Mouse (Mus musculus): Measurements from ENCODE around the gene Lonp1. TPM values are rescaled to one million over a fixed set of nuclear protein-coding genes. Genes with fewer than 3 reads are reported as not detected.
"Not testable (repeated sequence)": the region's sequence is repeated elsewhere in the genome, so short reads cannot be mapped to it uniquely, and the experiment has no call there.

Gene Lonp1
- polyA plus RNA-seq, 1 experiment from 2014 or later = 52.1 TPM

GRCm38 (mm10) chr17:56654771-56655170, 28.1 kb upstream of the Lonp1 start:
- no peak overlapping the region for H3K4me3 ChIP-seq
- no peaks in the 10 kb centered on the region for H3K9me3 ChIP-seq
- no peak overlapping the region for H3K9ac ChIP-seq (replicated peaks)
- no peak overlapping the region for H3K27ac ChIP-seq (replicated peaks)
- no peak overlapping the region for H3K4me2 ChIP-seq (replicated peaks)
- H3K4me1 ChIP-seq = 0 out of 2 replicates have a peak, but pooled peaks cover 3% of the 10 kb centered on the region
- WGBS = 70% methylated on average over 2 of the region's 2 CpGs
- no peaks in the 10 kb centered on the region for H3K27me3 ChIP-seq
- no peak for ATAC-seq (ENCODE audit: low FRiP score, low read depth)
- H3K36me3 ChIP-seq = no peaks in the 10 kb centered on the region

GRCm38 (mm10) chr17:56651801-56652200, 25.1 kb upstream of the Lonp1 start:
- Histone ChIP-seq H3K4me2 (replicated peaks) (no peak overlapping the region), H3K27ac (replicated peaks) (no peak overlapping the region), H3K9ac (replicated peaks) (no peak overlapping the region), H3K27me3 (no peaks in the 10 kb centered on the region), H3K9me3 (no peaks in the 10 kb centered on the region), H3K36me3 (no peaks in the 10 kb centered on the region), H3K4me1 (0 out of 2 replicates have a peak, but pooled peaks cover 3% of the 10 kb centered on the region), H3K4me3 (no peak overlapping the region)
- WGBS = 39% methylated on average over 10 of the region's 10 CpGs
- no peak for ATAC-seq (ENCODE audit: low FRiP score, low read depth)

- Histone ChIP-seq H3K9me3 (no peaks in the 10 kb centered on the region), H3K27me3 (no peaks in the 10 kb centered on the region), H3K4me2 (replicated peaks) (no peak overlapping the region), H3K4me3 (no peak overlapping the region), H3K9ac (replicated peaks) (no peak overlapping the region), H3K36me3 (no peaks in the 10 kb centered on the region), H3K4me1 (no peaks in the 10 kb centered on the region), H3K27ac (replicated peaks) (no peak overlapping the region)
- 79% methylated on average over 9 of the region's 13 CpGs for WGBS
- ATAC-seq (ENCODE audit: low FRiP score, low read depth) = no peak
These were observed 20.9 kb upstream of the Lonp1 start for GRCm38 (mm10) chr17:56647546-56647945.

GRCm38 (mm10) chr17:56643237-56643636, 16.6 kb upstream of the Lonp1 start:
- H3K9me3 ChIP-seq = no peaks in the 10 kb centered on the region
- no peaks in the 10 kb centered on the region for H3K4me1 ChIP-seq
- H3K27me3 ChIP-seq = 0 out of 2 replicates have a peak, but pooled peaks cover 5% of the 10 kb centered on the region
- H3K9ac ChIP-seq (replicated peaks) = no peak overlapping the region
- H3K4me2 ChIP-seq (replicated peaks) = no peak overlapping the region
- no peak overlapping the region for H3K4me3 ChIP-seq
- no peak overlapping the region for H3K27ac ChIP-seq (replicated peaks)
- 88% methylated on average over 4 of the region's 4 CpGs for WGBS
- no peaks in the 10 kb centered on the region for H3K36me3 ChIP-seq
- ATAC-seq (ENCODE audit: low FRiP score, low read depth) = no peak

- Histone ChIP-seq H3K36me3 (no peaks in the 10 kb centered on the region), H3K9ac (replicated peaks) (no peak overlapping the region), H3K27ac (replicated peaks) (no peak overlapping the region), H3K9me3 (no peaks in the 10 kb centered on the region), H3K4me2 (replicated peaks) (no peak overlapping the region), H3K4me1 (no peaks in the 10 kb centered on the region), H3K27me3 (peaks cover 1% of the 10 kb centered on the region; the same call in 1 of the 2 replicates), H3K4me3 (no peak overlapping the region)
- WGBS = 83% methylated on average over 6 of the region's 6 CpGs
- no peak for ATAC-seq (ENCODE audit: low FRiP score, low read depth)
These were observed 7.3 kb upstream of the Lonp1 start for GRCm38 (mm10) chr17:56634023-56634422.

GRCm38 (mm10) chr17:56631807-56632206, 5.1 kb upstream of the Lonp1 start:
- Histone ChIP-seq H3K36me3 (no peaks in the 10 kb centered on the region), H3K27me3 (peaks cover 5% of the 10 kb centered on the region; the same call in 1 of the 2 replicates), H3K4me3 (no peak overlapping the region), H3K4me1 (peaks cover 10% of the 10 kb centered on the region), H3K9me3 (no peaks in the 10 kb centered on the region), H3K4me2 (replicated peaks) (no peak overlapping the region), H3K9ac (replicated peaks) (no peak overlapping the region), H3K27ac (replicated peaks) (no peak overlapping the region)
- WGBS = 57% methylated on average over 4 of the region's 4 CpGs
- ATAC-seq (ENCODE audit: low FRiP score, low read depth) = no peak

- 87% methylated on average over 27 of the region's 27 CpGs for WGBS
- not testable (repeated sequence) for H3K4me3 ChIP-seq; H3K27ac ChIP-seq (replicated peaks); H3K9ac ChIP-seq (replicated peaks); H3K36me3 ChIP-seq; H3K27me3 ChIP-seq; H3K9me3 ChIP-seq; H3K4me2 ChIP-seq (replicated peaks); ATAC-seq (ENCODE audit: low FRiP score, low read depth)
- H3K4me1 ChIP-seq = peaks cover 22% of the 10 kb centered on the region
These were observed 3.4 kb upstream of the Lonp1 start for GRCm38 (mm10) chr17:56629800-56630781.

GRCm38 (mm10) chr17:56627530-56628277, 1.0 kb upstream of the Lonp1 start, which contains the start of gene Catsperd:
Gene Catsperd (plus strand): TSS chr17:56628143.
- Histone ChIP-seq H3K4me1 (peaks cover 25% of the 10 kb centered on the region), H3K27me3 (peaks cover 5% of the 10 kb centered on the region; the same call in 1 of the 2 replicates), H3K4me3 (peak within 1 kb of the TSS; percentile 98), H3K36me3 (peaks cover 14% of the 10 kb centered on the region; the same call in 1 of the 2 replicates), H3K27ac (replicated peaks) (peak within 1 kb of the TSS; percentile 58), H3K9me3 (no peaks in the 10 kb centered on the region), H3K9ac (replicated peaks) (peak within 1 kb of the TSS; percentile 88; the same call in 1 of the 2 replicates), H3K4me2 (replicated peaks) (peak within 1 kb of the TSS; percentile 97)
- 9% methylated on average over 26 of the region's 26 CpGs for WGBS
- ATAC-seq (ENCODE audit: low FRiP score, low read depth) = peak; percentile 57

- Histone ChIP-seq H3K36me3 (peaks cover 27% of the 10 kb centered on the region), H3K9me3 (no peaks in the 10 kb centered on the region), H3K4me3 (peak overlapping the region; percentile 98), H3K27ac (replicated peaks) (no peak overlapping the region; the same call in 1 of the 2 replicates), H3K9ac (replicated peaks) (peak overlapping the region; percentile 88), H3K4me2 (replicated peaks) (peak overlapping the region; percentile 97), H3K27me3 (peaks cover 5% of the 10 kb centered on the region; the same call in 1 of the 2 replicates), H3K4me1 (peaks cover 25% of the 10 kb centered on the region)
- no peak for ATAC-seq (ENCODE audit: low FRiP score, low read depth)
- 2% methylated on average over 26 of the region's 32 CpGs for WGBS
These were observed 427 bp downstream of the Lonp1 start for GRCm38 (mm10) chr17:56626260-56626659.

- ATAC-seq (ENCODE audit: low FRiP score, low read depth) = no peak
- H3K36me3 ChIP-seq = peaks cover 35% of the 10 kb centered on the region
- 0 out of 2 replicates have a peak overlapping the region, but pooled peaks have one; percentile 97 for H3K4me2 ChIP-seq (replicated peaks)
- peaks cover 25% of the 10 kb centered on the region for H3K4me1 ChIP-seq
- H3K4me3 ChIP-seq = peak overlapping the region; percentile 98; the same call in 1 of the 2 replicates
- no peak overlapping the region for H3K27ac ChIP-seq (replicated peaks)
- no peaks in the 10 kb centered on the region for H3K9me3 ChIP-seq
- H3K9ac ChIP-seq (replicated peaks) = no peak overlapping the region
- peaks cover 5% of the 10 kb centered on the region; the same call in 1 of the 2 replicates for H3K27me3 ChIP-seq
- WGBS = 94% methylated on average over 3 of the region's 3 CpGs
These were observed 1.2 kb downstream of the Lonp1 start for GRCm38 (mm10) chr17:56625495-56625894.

GRCm38 (mm10) chr17:56617628-56618027, 9.1 kb downstream of the Lonp1 start:
- ATAC-seq (ENCODE audit: low FRiP score, low read depth) = no peak
- Histone ChIP-seq H3K4me3 (no peak overlapping the region), H3K36me3 (peaks cover 83% of the 10 kb centered on the region), H3K27ac (replicated peaks) (no peak overlapping the region), H3K4me1 (peaks cover 12% of the 10 kb centered on the region), H3K9ac (replicated peaks) (no peak overlapping the region), H3K4me2 (replicated peaks) (no peak overlapping the region), H3K27me3 (no peaks in the 10 kb centered on the region), H3K9me3 (no peaks in the 10 kb centered on the region)
- 92% methylated on average over 8 of the region's 8 CpGs for WGBS
